Mouse (Mus musculus) induced T-regulatory cell, adult 2 months (primary cell): ENCODE data around the gene Fam107b.

Experiments used
- DNase-seq: peaks from one replicate; pipeline ENCODE4 v3.0.0-alpha.2; 2012; ENCODE audit warnings: low read depth

Gene Fam107b

GRCm38 (mm10) chr2:3740256-3740655 is 170.0 kb downstream of the Fam107b start:
- DNase-seq, result peak; percentile 54

- no peak for DNase-seq
Observed at GRCm38 (mm10) chr2:3740670-3741069, 170.4 kb downstream of the Fam107b start.

GRCm38 (mm10) chr2:3742519-3742918 is 172.2 kb downstream of the Fam107b start:
- no peak for DNase-seq

GRCm38 (mm10) chr2:3745041-3745440 is 174.8 kb downstream of the Fam107b start:
- DNase-seq, result no peak

GRCm38 (mm10) chr2:3745910-3746606 is 175.8 kb downstream of the Fam107b start:
- no peak for DNase-seq

GRCm38 (mm10) chr2:3748714-3749503 is 178.6 kb downstream of the Fam107b start:
- DNase-seq, result no peak

GRCm38 (mm10) chr2:3749504-3750024 is 179.3 kb downstream of the Fam107b start:
- DNase-seq, result peak; percentile 76

- DNase-seq, result peak; percentile 76
Observed at GRCm38 (mm10) chr2:3750126-3750525, 179.8 kb downstream of the Fam107b start.

GRCm38 (mm10) chr2:3752365-3752764 is 182.1 kb downstream of the Fam107b start:
- DNase-seq, result no peak

GRCm38 (mm10) chr2:3752893-3753292 is 182.6 kb downstream of the Fam107b start:
- peak; percentile 51 for DNase-seq

GRCm38 (mm10) chr2:3753749-3754148 is 183.5 kb downstream of the Fam107b start:
- DNase-seq, result peak; percentile 76

GRCm38 (mm10) chr2:3755936-3756335 is 185.6 kb downstream of the Fam107b start:
- DNase-seq, result no peak

GRCm38 (mm10) chr2:3758406-3758805 is 188.1 kb downstream of the Fam107b start:
- peak; percentile 61 for DNase-seq

- no peak for DNase-seq
Observed at GRCm38 (mm10) chr2:3760234-3760836, 190.0 kb downstream of the Fam107b start.

GRCm38 (mm10) chr2:3764136-3764535 is 193.8 kb downstream of the Fam107b start:
- DNase-seq, result peak; percentile 45

GRCm38 (mm10) chr2:3765957-3766783 is 195.9 kb downstream of the Fam107b start:
- no peak for DNase-seq

GRCm38 (mm10) chr2:3769260-3769659 is 199.0 kb downstream of the Fam107b start:
- DNase-seq, result peak; percentile 90

- DNase-seq, result no peak
Observed at GRCm38 (mm10) chr2:3769786-3770318, 199.6 kb downstream of the Fam107b start.

- DNase-seq, result no peak
Observed at GRCm38 (mm10) chr2:3770383-3770782, 200.1 kb downstream of the Fam107b start.

- DNase-seq, result no peak
Observed at GRCm38 (mm10) chr2:3771483-3771882, 201.2 kb downstream of the Fam107b start.

GRCm38 (mm10) chr2:3773089-3773488 is 202.8 kb downstream of the Fam107b start:
- no peak for DNase-seq
